Mouse (Mus musculus) embryonic facial prominence, embryonic 13.5 days (tissue): Measurements from ENCODE around the gene Hist1h1b. TPM values are rescaled to one million over a fixed set of nuclear protein-coding genes. Genes with fewer than 3 reads are reported as not detected.
"Not testable (repeated sequence)": the region's sequence is repeated elsewhere in the genome, so short reads cannot be mapped to it uniquely, and the experiment has no call there.

ENCODE experiments used
- ATAC-seq: fragments of 200-750 bp; cut with Nextera tagmentation; 2 replicates; pipeline ENCODE4 v1.8.0; 2017; ENCODE audit warnings: low read depth; ENCODE audit not compliant: insufficient number of reproducible peaks, insufficient read depth, low FRiP score, low TSS enrichment
- H3K27ac ChIP-seq: fragments of 300-500 bp; sonication (generic); 2 replicates; pipeline ENCODE4 v1.5.1; 2015; ENCODE audit warnings: moderate library complexity, mild to moderate bottlenecking, inconsistent platforms
- H3K27me3 ChIP-seq: fragments of 300-500 bp; sonication (generic); 2 replicates; pipeline ENCODE4 v1.6.1; 2015; ENCODE audit warnings: mild to moderate bottlenecking, inconsistent platforms
- H3K36me3 ChIP-seq: fragments of 300-500 bp; sonication (generic); 2 replicates; pipeline ENCODE4 v1.6.1; 2015; ENCODE audit warnings: mild to moderate bottlenecking, inconsistent platforms
- H3K4me1 ChIP-seq: fragments of 300-500 bp; sonication (generic); 2 replicates; pipeline ENCODE4 v1.6.1; 2015; ENCODE audit warnings: inconsistent platforms
- H3K4me2 ChIP-seq: fragments of 300-500 bp; sonication (generic); 2 replicates; pipeline ENCODE4 v1.6.1; 2015; ENCODE audit warnings: moderate library complexity, mild to moderate bottlenecking, inconsistent platforms
- H3K4me3 ChIP-seq: fragments of 300-500 bp; sonication (generic); 2 replicates; pipeline ENCODE4 v1.5.1; 2015; ENCODE audit warnings: mild to moderate bottlenecking, inconsistent platforms
- H3K9ac ChIP-seq: fragments of 300-500 bp; sonication (generic); 2 replicates; pipeline ENCODE4 v1.6.1; 2015; ENCODE audit warnings: mild to moderate bottlenecking, inconsistent platforms
- H3K9me3 ChIP-seq: fragments of 300-500 bp; sonication (generic); 2 replicates; pipeline ENCODE4 v1.6.1; 2016; ENCODE audit warnings: inconsistent platforms
- WGBS: fragments of 180-500 bp; shearing (Covaris S2); methylation state at CpG from one replicate; pipeline ENCODE4 v1.1.7; 2015; ENCODE audit warnings: mixed read lengths; 5-methylcytosine and 5-hydroxymethylcytosine counted together
- polyA plus RNA-seq: library from polyadenylated mRNA; unstranded; fragments of >200 nt; fragmentation: Nextera tagmentation; extraction: Ambion mirVana; gene quantifications from 2 replicates; pipeline ENCODE4 v1.2.1, GENCODE M21; 2015

Gene Hist1h1b
- polyA plus RNA-seq: 30.2 and 32.9 TPM in 2 replicates

- Histone ChIP-seq H3K4me3 (peak within 1 kb of the TSS; percentile 68), H3K27ac (peak within 1 kb of the TSS; percentile 97), H3K36me3 (no peaks in the 10 kb centered on the region), H3K9ac (peak within 1 kb of the TSS; percentile 91), H3K4me2 (peak within 1 kb of the TSS; percentile 96), H3K4me1 (peaks cover 36% of the 10 kb centered on the region), H3K27me3 (no peaks in the 10 kb centered on the region), H3K9me3 (no peaks in the 10 kb centered on the region)
- ATAC-seq: peak; percentile 57; the same call in 1 of the 2 replicates
- under 1% methylated on average over 44 of the region's 44 CpGs for WGBS
Measured at GRCm38 (mm10) chr13:21779767-21780731, at the start of gene Hist1h1b. Gene Hist1h1b (minus strand): TSS chr13:21780625.

- WGBS: 80% methylated on average over 3 of the region's 3 CpGs
- Histone ChIP-seq H3K4me2 (no peak overlapping the region), H3K4me3 (no peak overlapping the region), H3K9ac (no peak overlapping the region), H3K27ac (no peak overlapping the region), H3K9me3 (no peaks in the 10 kb centered on the region), H3K36me3 (no peaks in the 10 kb centered on the region), H3K4me1 (no peaks in the 10 kb centered on the region), H3K27me3 (no peaks in the 10 kb centered on the region)
- no peak for ATAC-seq
Measured at GRCm38 (mm10) chr13:21828511-21828910, 48.1 kb upstream of the Hist1h1b start.

DNA sequence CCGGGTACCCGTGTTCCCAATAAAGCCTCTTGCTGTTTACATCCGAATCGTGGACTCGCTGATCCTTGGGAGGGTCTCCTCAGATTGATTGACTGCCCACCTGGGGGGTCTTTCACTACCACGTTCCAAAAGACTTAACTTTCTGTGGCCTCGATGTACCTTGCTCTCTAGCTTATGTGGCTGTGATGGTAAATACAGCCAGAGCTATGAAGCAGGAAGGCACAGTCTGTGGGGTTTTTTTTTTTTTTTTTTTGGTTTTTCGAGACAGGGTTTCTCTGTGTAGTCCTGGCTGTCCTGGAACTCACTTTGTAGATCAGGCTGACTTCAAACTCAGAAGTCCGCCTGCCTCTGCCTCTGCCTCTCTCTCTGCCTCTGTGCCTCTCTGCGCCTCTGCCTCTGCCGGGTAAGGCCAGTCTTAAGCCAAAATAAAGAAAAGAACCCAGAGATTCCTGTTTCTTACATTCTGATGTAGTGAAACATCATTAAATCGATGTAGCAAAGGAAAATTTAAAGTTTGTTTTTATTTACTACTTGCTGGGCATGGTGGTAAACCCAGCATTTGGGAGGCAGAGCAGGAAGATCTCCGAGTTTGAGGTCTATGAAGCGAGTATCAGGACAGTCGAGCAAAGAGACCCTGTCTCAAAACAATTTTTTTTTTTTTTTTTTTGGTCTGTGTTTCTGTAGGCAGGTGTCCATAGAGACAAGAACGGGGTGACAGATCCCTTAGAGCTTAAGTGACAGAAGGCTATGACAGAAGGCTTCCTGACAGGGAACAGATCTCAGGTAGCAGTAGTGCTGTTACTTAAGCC is 39.9 kb upstream of the Hist1h1b start:
- not testable (repeated sequence) for H3K9me3 ChIP-seq, H3K27ac ChIP-seq, H3K27me3 ChIP-seq, H3K4me3 ChIP-seq, H3K4me2 ChIP-seq, ATAC-seq, H3K4me1 ChIP-seq, H3K9ac ChIP-seq, H3K36me3 ChIP-seq
- WGBS: 82% methylated on average over 6 of the region's 16 CpGs

GRCm38 (mm10) chr13:21812092-21812491 is 31.7 kb upstream of the Hist1h1b start:
- H3K9ac ChIP-seq, H3K36me3 ChIP-seq, H3K9me3 ChIP-seq, H3K4me1 ChIP-seq, H3K27me3 ChIP-seq: not testable (repeated sequence)
- H3K27ac ChIP-seq: peak overlapping the region; percentile 51; the same call in 1 of the 2 replicates
- peak; percentile 66 for ATAC-seq
- peak overlapping the region; percentile 48 for H3K4me2 ChIP-seq
- peak overlapping the region; percentile 26 for H3K4me3 ChIP-seq
- under 1% methylated on average over 14 of the region's 14 CpGs for WGBS

- Histone ChIP-seq H3K27ac (peak within 1 kb of the TSS; percentile 51; the same call in 1 of the 2 replicates), H3K4me3 (peak within 1 kb of the TSS; percentile 26), H3K4me2 (peak within 1 kb of the TSS; percentile 48)
- H3K4me1 ChIP-seq, H3K36me3 ChIP-seq, H3K27me3 ChIP-seq, H3K9me3 ChIP-seq, H3K9ac ChIP-seq: not testable (repeated sequence)
- peak; percentile 64; the same call in 1 of the 2 replicates for ATAC-seq
- WGBS: no CpG with 5 or more reads among the region's 24 CpGs
Measured at GRCm38 (mm10) chr13:21811539-21811938, 31.1 kb upstream of the Hist1h1b start, which contains the start of gene Hist1h4m. Gene Hist1h4m (plus strand): TSS chr13:21811746.

DNA sequence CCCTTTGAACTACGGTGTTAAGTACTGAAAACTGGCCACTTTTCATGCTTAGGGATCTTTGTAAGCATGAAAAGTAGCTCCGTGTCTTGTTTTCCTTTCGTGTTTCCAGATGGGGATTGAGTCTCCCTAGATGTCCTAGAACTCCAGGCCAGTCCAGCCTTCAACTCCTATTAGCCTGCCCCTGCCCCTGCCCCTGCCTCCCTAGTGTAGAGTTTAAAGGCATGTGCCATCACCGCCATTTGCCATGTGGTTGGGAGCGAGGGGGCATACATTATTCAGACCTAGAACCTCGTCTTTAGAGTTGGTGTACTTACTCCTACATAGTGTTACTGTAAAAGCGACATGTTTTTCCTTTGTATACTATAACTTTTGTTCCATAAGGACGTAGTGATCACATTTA is 30.6 kb upstream of the Hist1h1b start:
- H3K27me3 ChIP-seq, H3K4me1 ChIP-seq, H3K27ac ChIP-seq, H3K9ac ChIP-seq, H3K36me3 ChIP-seq, ATAC-seq, H3K9me3 ChIP-seq, H3K4me2 ChIP-seq, H3K4me3 ChIP-seq: not testable (repeated sequence)
- no CpG with 5 or more reads among the region's 8 CpGs for WGBS

DNA sequence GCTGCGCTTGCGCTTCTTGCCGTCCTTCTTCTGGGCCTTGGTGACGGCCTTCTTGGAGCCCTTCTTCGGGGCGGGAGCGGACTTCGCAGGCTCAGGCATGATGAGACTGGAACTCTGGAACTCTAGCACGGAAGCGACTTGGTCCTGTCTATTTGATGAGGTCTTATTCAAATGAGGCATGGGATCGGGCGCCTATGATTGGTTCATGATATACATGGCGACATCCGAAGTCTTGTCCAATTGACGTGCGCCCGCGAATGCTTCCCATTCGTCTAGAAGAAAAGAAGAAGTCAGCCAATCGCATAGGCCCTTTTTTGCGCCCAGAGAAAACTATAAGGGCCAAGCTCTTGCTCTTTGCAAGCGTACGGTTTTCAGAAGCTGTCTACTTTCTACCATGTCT is 29.6 kb upstream of the Hist1h1b start, which contains the start of the genes Hist1h2bq and Hist1h2ao:
Gene Hist1h2bq (minus strand): TSS at position 125 of the 400 bp plus-strand sequence.
Gene Hist1h2ao (plus strand): TSS at position 393 of the 400 bp plus-strand sequence.
- no CpG with 5 or more reads among the region's 23 CpGs for WGBS
- not testable (repeated sequence) for H3K27ac ChIP-seq, H3K9ac ChIP-seq, H3K27me3 ChIP-seq, H3K4me1 ChIP-seq, H3K9me3 ChIP-seq, H3K36me3 ChIP-seq, H3K4me2 ChIP-seq, H3K4me3 ChIP-seq
- ATAC-seq: peak; percentile 96

GRCm38 (mm10) chr13:21803058-21803457 is 22.6 kb upstream of the Hist1h1b start:
- not testable (repeated sequence) for H3K9ac ChIP-seq, H3K27ac ChIP-seq, H3K36me3 ChIP-seq, H3K4me2 ChIP-seq, H3K27me3 ChIP-seq, H3K4me3 ChIP-seq, H3K9me3 ChIP-seq, H3K4me1 ChIP-seq
- WGBS: no CpG with 5 or more reads among the region's 4 CpGs
- ATAC-seq: peak; percentile 56; the same call in 1 of the 2 replicates

DNA sequence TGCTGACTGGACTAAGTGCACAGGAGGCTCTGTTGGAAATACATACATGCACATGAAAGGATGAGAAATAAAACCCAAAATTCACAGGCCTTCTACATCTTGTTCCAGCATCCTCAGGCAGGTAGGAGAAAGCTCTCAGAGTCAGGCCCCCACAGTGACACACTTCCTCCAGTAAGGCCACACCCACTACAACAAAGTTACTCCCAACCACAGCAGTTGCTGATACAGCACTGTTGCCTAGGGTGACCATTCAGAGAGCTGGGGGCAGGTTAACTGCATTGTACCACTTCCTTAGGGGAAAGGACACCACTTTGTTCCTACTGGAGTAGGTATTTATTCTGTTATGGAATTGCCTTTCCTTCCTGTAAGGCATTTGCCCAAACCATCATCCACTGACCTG is 16.7 kb upstream of the Hist1h1b start:
- H3K27me3 ChIP-seq, H3K9ac ChIP-seq, H3K36me3 ChIP-seq, H3K27ac ChIP-seq, ATAC-seq, H3K4me1 ChIP-seq, H3K9me3 ChIP-seq, H3K4me2 ChIP-seq, H3K4me3 ChIP-seq: not testable (repeated sequence)

DNA sequence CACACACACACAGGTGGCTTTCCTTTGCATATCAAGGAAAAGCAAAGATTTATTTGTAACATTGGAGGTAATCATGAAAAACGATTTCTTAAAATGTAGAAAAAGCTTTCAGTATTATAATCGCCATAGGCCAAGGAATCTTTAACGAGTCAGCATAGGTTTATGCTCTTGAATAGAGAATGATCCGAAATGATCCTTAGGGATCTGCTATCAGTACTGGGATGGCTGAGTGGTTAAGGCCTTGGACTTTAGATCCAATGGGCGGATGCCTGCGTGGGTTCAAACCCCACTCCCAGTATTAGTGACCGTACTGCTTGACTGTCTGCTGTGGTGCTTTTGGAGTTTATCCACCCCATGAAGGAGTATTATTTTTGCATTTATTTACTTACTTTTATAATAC is 15.2 kb upstream of the Hist1h1b start:
- Histone ChIP-seq H3K27ac (no peak overlapping the region), H3K4me1 (peaks cover 5% of the 10 kb centered on the region; the same call in 1 of the 2 replicates), H3K4me3 (no peak overlapping the region), H3K4me2 (no peak overlapping the region), H3K27me3 (no peaks in the 10 kb centered on the region), H3K9me3 (no peaks in the 10 kb centered on the region), H3K9ac (no peak overlapping the region), H3K36me3 (no peaks in the 10 kb centered on the region)
- WGBS: 91% methylated on average over 7 of the region's 7 CpGs
- no peak for ATAC-seq

DNA sequence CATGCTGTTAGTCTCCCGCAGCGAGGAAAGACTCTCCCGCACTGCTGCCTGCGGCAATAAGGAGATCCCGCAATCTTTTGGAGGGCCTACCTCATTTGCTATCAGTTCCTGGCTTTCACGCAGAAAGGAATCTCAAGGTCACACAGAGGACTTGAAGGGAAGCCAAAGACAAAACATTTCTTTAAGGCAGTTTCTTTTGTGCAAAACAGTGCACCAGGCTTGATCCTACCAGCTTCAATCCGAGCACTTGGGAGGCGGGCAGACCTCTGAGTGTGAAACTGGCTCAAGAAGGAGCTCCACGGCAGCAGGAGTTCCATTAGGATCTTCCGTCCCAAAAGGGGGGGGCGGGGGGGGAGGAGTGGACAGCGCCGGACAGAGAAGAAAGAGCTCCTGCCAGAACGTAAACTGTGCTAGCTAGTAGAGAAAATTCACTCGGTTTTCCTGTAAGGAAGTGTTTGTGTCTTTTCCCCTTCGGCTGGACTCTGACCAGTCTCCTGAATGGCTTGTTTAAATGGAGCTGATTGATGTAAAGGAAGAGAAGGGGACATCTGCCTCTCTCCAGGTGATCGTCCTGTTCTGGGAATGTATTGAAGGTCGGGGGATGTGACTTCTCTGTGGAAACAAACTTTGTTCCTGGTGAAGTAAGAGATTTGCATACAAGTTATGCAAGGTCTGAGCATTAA is 10.3 kb upstream of the Hist1h1b start:
- Histone ChIP-seq H3K27me3 (no peaks in the 10 kb centered on the region), H3K4me1 (peaks cover 20% of the 10 kb centered on the region), H3K36me3 (no peaks in the 10 kb centered on the region), H3K4me3 (peak overlapping the region; percentile 12; the same call in 1 of the 2 replicates), H3K4me2 (peak overlapping the region; percentile 51), H3K27ac (peak overlapping the region; percentile 51), H3K9ac (peak overlapping the region; percentile 60), H3K9me3 (no peaks in the 10 kb centered on the region)
- ATAC-seq: no peak
- 13% methylated on average over 18 of the region's 18 CpGs for WGBS
